Mouse (Mus musculus) B cell, adult 2 months (primary cell): ENCODE data around the gene Ahrr.

ENCODE experiments used
- DNase-seq, 2 experiments: peaks; one replicate each; pipeline ENCODE4 v3.0.0; 2022

The Ahrr gene

DNA sequence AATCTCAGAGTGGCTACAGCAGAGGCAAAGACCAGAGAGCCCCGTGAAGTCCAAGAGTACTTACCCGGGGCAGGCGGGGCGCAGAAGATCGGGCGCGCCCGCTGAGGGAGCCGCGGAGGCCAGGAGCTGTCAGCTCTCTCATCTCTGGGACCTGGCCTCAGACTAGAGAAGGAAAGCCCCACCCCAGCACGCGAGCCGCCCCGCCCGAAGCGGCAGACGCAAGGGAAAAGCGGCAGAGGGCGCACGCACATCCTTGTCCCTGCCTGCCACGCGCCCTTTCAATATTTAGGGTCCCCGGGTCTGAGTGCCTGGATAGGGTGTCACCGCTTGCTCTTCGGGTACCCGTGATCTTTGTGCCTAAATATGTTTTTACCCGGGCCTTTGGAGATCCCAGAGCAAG is at the start of gene Ahrr:
TSS of gene Ahrr (minus strand) at position 165 of the 400 bp plus-strand sequence.
- DNase-seq: peak in 1 of 2 experiments; percentile 7

GRCm38 (mm10) chr13:74341036-74341435 is 48.9 kb upstream of the Ahrr start:
- DNase-seq: peak; percentile 70 to 76

GRCm38 (mm10) chr13:74329321-74329720 is 37.2 kb upstream of the Ahrr start:
- no peak for DNase-seq

GRCm38 (mm10) chr13:74317170-74317849 is 25.2 kb upstream of the Ahrr start, which contains the start of gene Pdcd6:
Pdcd6 (minus strand) TSS chr13:74317580.
- DNase-seq: peak; percentile 85 to 86

DNA sequence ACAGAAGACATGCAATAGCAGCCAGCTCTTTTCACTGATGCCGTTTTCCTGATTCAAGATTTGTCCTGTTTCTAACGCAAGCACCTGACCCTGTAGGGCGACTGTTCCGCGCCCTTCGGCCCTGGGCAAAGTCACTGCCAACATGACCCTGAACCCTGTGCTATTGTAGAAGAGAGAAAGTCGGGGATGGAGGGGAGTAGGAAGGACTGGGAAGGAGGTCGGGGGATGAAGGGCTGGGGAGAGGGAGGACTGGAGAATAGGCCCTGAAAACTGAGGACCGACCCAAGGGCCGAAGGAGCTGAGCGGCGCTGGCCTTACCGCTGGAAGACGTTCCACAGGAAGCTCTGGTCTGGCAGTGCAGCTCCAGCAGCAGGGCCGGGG is 24.6 kb upstream of the Ahrr start:
- no peak for DNase-seq

DNA sequence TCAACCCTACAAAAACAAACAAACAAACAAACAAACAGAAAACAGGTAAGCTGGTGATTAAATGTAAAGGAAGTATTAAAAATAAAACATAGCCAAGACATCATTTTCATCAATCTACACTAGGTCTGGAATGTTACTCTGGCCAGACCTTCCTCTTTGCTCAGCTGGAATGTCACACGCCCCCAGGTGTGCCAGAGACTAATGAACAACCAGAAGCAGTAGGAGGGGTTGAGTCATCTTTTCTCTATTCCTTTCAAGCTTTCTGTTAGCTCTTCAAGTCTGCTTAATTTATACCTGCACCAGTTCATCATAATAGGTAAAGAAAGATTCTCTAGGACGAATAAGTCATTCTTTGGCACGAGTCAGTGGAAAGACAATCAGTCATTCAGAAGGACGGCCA is 24.3 kb upstream of the Ahrr start:
- DNase-seq: no peak

- no peak for DNase-seq
Observed at GRCm38 (mm10) chr13:74314616-74315015, 22.5 kb upstream of the Ahrr start.

- no peak for DNase-seq
Observed at GRCm38 (mm10) chr13:74305780-74306179, 13.6 kb upstream of the Ahrr start.

GRCm38 (mm10) chr13:74305380-74305779 is 13.2 kb upstream of the Ahrr start:
- DNase-seq: no peak

- DNase-seq: peak in 1 of 2 experiments; percentile 8
Observed at GRCm38 (mm10) chr13:74302050-74303037, 10.2 kb upstream of the Ahrr start.

DNA sequence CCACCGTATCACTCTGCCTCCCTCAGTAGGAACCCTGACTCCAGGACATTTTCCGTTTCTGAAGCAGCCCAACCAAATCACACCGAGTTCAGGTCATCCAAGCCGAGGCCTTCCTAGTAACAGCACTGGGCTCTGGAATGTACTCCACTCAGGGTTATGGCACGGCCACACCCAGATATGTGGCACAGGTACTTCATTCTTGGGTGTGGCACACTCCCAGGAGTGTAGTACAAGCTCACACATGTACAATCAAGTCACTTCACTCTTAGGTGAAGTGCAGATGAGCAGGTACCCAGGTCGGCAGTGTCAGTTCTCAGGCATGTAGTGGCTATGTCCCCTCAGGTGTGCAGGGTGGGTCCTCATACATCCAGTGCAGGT is 9.5 kb upstream of the Ahrr start:
- no peak for DNase-seq

- peak; percentile 65 to 67 for DNase-seq
Observed at GRCm38 (mm10) chr13:74300925-74301606, 8.9 kb upstream of the Ahrr start.

DNA sequence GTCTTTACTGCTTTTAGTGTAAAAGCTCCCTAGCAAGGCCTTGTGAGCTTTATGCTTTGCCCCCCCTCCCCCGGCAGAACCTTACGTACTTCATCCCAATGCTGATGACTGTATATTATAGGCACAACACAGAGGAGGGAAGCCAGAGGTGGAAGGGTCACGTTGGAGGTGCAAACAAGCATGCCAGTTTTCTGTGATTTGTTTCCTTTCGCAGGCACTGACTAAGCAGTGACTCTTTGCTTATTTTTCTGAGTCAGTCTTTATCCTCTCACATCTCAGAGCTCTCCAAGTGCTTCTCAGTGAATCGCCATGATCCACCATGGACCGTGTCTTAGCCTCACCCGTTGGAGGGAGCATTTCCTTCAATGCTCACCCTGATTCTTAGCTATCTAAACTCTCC is 4.2 kb upstream of the Ahrr start:
- no peak for DNase-seq

GRCm38 (mm10) chr13:74289646-74290045 is 2.5 kb downstream of the Ahrr start:
- no peak for DNase-seq

GRCm38 (mm10) chr13:74282299-74282698 is 9.8 kb downstream of the Ahrr start:
- DNase-seq: no peak

DNA sequence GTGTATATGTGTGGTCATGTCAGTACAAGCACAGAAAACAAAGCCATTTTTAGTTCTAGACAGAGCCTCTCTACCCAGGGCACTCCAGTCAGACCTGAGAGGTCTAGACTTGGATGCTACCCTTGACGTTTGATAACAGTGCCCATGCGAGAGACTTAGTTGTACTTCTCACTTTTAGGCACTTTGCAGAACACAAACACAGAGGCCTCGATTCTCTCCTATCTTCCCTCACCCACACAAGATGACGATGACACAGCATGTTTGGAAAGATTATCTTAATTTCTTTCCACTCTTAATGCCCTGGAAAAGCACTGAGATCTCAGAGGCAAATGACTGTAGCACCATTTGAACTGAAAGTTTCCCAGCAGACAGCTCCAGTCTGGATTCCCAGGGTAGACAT is 16.4 kb downstream of the Ahrr start:
- no peak for DNase-seq

GRCm38 (mm10) chr13:74260231-74260992 is 31.7 kb downstream of the Ahrr start:
- DNase-seq: peak; percentile 67 to 74

- DNase-seq: peak; percentile 61 to 65
Observed at GRCm38 (mm10) chr13:74259460-74260230, 32.5 kb downstream of the Ahrr start.

DNA sequence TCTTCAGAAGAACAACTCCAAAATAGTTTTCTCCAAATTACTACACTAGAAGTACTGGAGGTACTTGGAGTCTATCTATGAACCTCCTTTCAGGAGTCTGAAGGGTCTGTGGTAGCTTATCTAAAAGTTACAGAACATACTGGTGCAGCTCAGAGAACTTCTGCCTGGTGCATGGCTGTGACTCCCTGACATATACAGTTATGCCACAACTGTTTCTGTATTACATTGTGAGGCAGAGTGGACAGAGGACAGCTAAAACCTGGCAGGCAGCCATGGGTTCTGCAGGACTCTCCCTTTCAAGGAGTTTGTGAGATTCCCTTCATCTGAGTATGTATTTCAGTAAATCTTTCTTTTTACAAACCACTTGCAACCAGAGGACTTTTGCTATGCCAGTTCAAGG is 45.6 kb downstream of the Ahrr start:
- DNase-seq: no peak

GRCm38 (mm10) chr13:74245899-74246231 is 46.3 kb downstream of the Ahrr start:
- DNase-seq: no peak

DNA sequence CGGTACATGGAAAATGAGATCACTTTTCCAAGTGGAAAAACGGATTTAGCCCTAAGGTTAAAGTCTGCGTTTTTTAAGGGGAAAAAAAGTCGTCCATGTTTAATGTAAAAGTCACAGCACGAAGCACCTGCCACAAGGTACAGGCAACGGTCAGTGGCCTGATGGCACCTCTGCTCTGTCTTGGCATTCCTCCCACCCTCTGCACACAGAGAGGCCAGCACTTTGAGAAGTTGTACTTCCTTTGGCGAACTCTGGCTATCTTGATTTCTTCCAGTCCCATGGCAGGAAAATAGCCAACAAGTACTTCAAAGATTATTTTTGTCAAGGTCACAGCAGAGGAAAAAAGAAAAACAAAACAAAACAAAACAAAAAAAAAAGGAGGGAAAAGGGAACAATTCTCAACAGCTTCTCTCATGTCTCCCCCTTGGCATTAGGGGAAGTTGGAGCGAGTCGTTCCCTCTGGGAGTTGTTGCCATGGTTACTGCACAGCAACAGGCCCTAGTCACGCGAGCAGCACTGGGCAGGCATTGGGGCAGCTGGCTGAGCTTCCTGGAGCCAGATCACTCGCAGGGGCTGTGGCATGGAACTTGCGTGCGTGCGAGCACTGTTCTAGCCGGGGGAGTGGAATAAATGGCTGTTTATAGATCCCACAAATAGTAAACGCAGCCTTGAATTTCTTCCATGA is 46.8 kb downstream of the Ahrr start:
- no peak for DNase-seq
